3 mouse cellular contexts compared by ENCODE assay signal in genomic region chr16:62981821-62982220, GRCm38 (mm10).
"Had no signal": no experiment of that assay in that cellular context is flagged by ENCODE, and none has a peak within 500 bp of the region (broad histone marks: within the 10 kb centered on the region; RNA-seq: fewer than 3 reads in every experiment).

No protein-coding gene starts in this region.

- DNase-seq: liver, postnatal 0 days; thymus, adult 18-20 months; thymus, postnatal 36 days had no signal
